Mouse (Mus musculus) MEL (cell line): ENCODE measurements at regions not wholly inside any gene's neighbourhood (a gene's known extent, or its start where the extent isn't known, plus 50 kb on each side); places are given as distances from the start of the nearest gene placed in this dataset.

Source experiments
- CTCF ChIP-seq, 3 experiments: IDR thresholded peaks in 2 of 3; conservative IDR thresholded peaks in 1 of 3; 2 replicates each; pipeline ENCODE4 v1.5.1; 2011 to 2012; ENCODE audit warnings: low read length in 3 of 3, low read depth in 2 of 3, mild to moderate bottlenecking in 2 of 3, improper control_type of control experiment in 1 of 3, inconsistent platforms in 1 of 3, mixed read lengths in 1 of 3, moderate library complexity in 1 of 3; ENCODE audit not compliant: control insufficient read depth in 1 of 3, insufficient read depth in 1 of 3, poor library complexity in 1 of 3, severe bottlenecking in 1 of 3
- EP300 ChIP-seq, 2 experiments: IDR thresholded peaks; 2 replicates each; pipeline ENCODE4 v1.6.1; 2011; ENCODE audit warnings: improper control_type of control experiment in 2 of 2, low read length in 2 of 2, low read depth in 1 of 2, mild to moderate bottlenecking in 1 of 2
- MXI1 ChIP-seq: IDR thresholded peaks from 2 replicates; pipeline ENCODE4 v1.6.1; 2011; ENCODE audit warnings: mild to moderate bottlenecking, low read depth, low read length, improper control_type of control experiment
- POLR2A ChIP-seq, 2 experiments: IDR thresholded peaks; 2 replicates each; pipeline ENCODE4 v1.6.1; 2011 to 2012; ENCODE audit warnings: low read length in 2 of 2, mild to moderate bottlenecking in 2 of 2, control low read depth in 1 of 2, improper control_type of control experiment in 1 of 2, low read depth in 1 of 2, moderate library complexity in 1 of 2; ENCODE audit not compliant: control insufficient read depth in 1 of 2, insufficient read depth in 1 of 2, poor library complexity in 1 of 2
- ZMIZ1 ChIP-seq: IDR thresholded peaks from 2 replicates; pipeline ENCODE4 v1.6.1; 2012; ENCODE audit warnings: low read depth, mild to moderate bottlenecking, inconsistent platforms, low read length, improper control_type of control experiment, moderate library complexity

GRCm38 (mm10) chr17:94808758-94809157, 58.9 kb upstream of the Mettl4 start:
- TF ChIP-seq EP300 (IDR thresholded peaks at IDR 0.05; ENCODE audit: low read depth in 1 of 2, low read length in 2 of 2) (no peak), POLR2A (IDR thresholded peaks at IDR 0.05; ENCODE audit: control insufficient read depth in 1 of 2, insufficient read depth in 1 of 2, low read depth in 1 of 2, low read length in 2 of 2, poor library complexity in 1 of 2) (no peak), MXI1 (no peak), ZMIZ1 (no peak), CTCF (IDR thresholded peaks at IDR 0.05 in 2 of 3, conservative IDR thresholded peaks at IDR 0.05 in 1 of 3; ENCODE audit: control insufficient read depth in 1 of 3, insufficient read depth in 1 of 3, low read depth in 2 of 3, low read length in 3 of 3, poor library complexity in 1 of 3, severe bottlenecking in 1 of 3) (no peak)
